Mouse (Mus musculus) monocyte, adult 5-6 weeks (primary cell): ENCODE results near the gene Mcrs1. TPM values are rescaled to one million over a fixed set of nuclear protein-coding genes. Genes with fewer than 3 reads are reported as not detected.
"Not testable (repeated sequence)": the region's sequence is repeated elsewhere in the genome, so short reads cannot be mapped to it uniquely, and the experiment has no call there.

Source experiments
- ATAC-seq: fragments of 153-309, 156-312 bp; replicated peaks from 2 replicates; pipeline ENCODE4 v1.8.0; 2017; ENCODE audit warnings: mild to moderate bottlenecking; ENCODE audit not compliant: low TSS enrichment, insufficient number of reproducible peaks, severe bottlenecking, poor library complexity, low FRiP score
- total RNA-seq: library from RNA; stranded (forward); fragments of 200-1000, 200-491, 200-594 nt; gene quantifications from 3 replicates; pipeline ENCODE4 v1.2.3, GENCODE M21; 2017

Gene Mcrs1
- total RNA-seq, 1 experiment from 2014 or later: 47.0 TPM

- ATAC-seq: no peak
These were observed 2.0 kb upstream of the Mcrs1 start for GRCm38 (mm10) chr15:99253772-99254171.

- not testable (repeated sequence) for ATAC-seq
These were observed 1.4 kb upstream of the Mcrs1 start for GRCm38 (mm10) chr15:99253175-99253479.

GRCm38 (mm10) chr15:99252381-99253174 is 817 bp upstream of the Mcrs1 start:
- ATAC-seq: no peak

GRCm38 (mm10) chr15:99251111-99251510 is 650 bp downstream of the Mcrs1 start:
- ATAC-seq: not testable (repeated sequence)

- ATAC-seq: no peak
These were observed 1.8 kb downstream of the Mcrs1 start for GRCm38 (mm10) chr15:99249938-99250337.

- no peak for ATAC-seq
These were observed 2.8 kb downstream of the Mcrs1 start for GRCm38 (mm10) chr15:99248972-99249371.

- not testable (repeated sequence) for ATAC-seq
These were observed 5.0 kb downstream of the Mcrs1 start for GRCm38 (mm10) chr15:99246736-99247135.

GRCm38 (mm10) chr15:99242045-99242444 is 9.7 kb downstream of the Mcrs1 start:
- ATAC-seq: no peak

- no peak for ATAC-seq
These were observed 10.5 kb downstream of the Mcrs1 start for GRCm38 (mm10) chr15:99241249-99241648.

GRCm38 (mm10) chr15:99240129-99240528 is 11.6 kb downstream of the Mcrs1 start:
- ATAC-seq: no peak

- ATAC-seq: no peak
These were observed 13.8 kb downstream of the Mcrs1 start for GRCm38 (mm10) chr15:99238006-99238405.

- ATAC-seq: no peak
These were observed 17.3 kb downstream of the Mcrs1 start for GRCm38 (mm10) chr15:99234326-99235010.

GRCm38 (mm10) chr15:99233719-99234118 is 18.0 kb downstream of the Mcrs1 start:
- ATAC-seq: no peak

GRCm38 (mm10) chr15:99231998-99232397 is 19.8 kb downstream of the Mcrs1 start:
- no peak for ATAC-seq

- ATAC-seq: no peak
These were observed 25.7 kb downstream of the Mcrs1 start for GRCm38 (mm10) chr15:99226090-99226489.

GRCm38 (mm10) chr15:99225081-99225810 is 26.5 kb downstream of the Mcrs1 start:
- no peak for ATAC-seq

- ATAC-seq: no peak
These were observed 27.4 kb downstream of the Mcrs1 start, which contains the start of gene Kcnh3 for GRCm38 (mm10) chr15:99224208-99224911. Kcnh3 (plus strand) TSS chr15:99224861.

GRCm38 (mm10) chr15:99223585-99224207 is 28.1 kb downstream of the Mcrs1 start:
- ATAC-seq: no peak
